Mouse (Mus musculus): ENCODE data around the gene Tmem164.

DNA sequence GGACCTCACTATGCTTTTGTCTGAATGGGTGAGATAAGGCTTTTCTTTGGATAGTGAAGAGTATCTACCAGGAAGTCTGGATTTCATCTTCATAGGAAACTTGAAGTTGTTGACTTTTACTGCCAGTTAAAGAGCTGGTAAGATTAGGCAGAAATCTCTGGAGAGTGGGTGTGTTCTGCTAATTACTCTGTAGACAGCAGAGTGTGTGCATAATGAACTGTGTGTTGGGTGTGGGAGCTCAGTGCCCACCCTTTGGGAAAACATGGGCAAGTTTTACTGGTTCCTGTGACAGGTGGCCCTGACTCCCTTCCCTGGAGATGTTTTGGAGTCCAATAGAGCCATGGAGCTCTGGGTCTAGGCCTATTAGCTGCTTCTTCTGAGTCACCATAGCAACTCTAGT, 27.1 kb downstream of the Tmem164 start:
- TF ChIP-seq SRF (IDR thresholded peaks at IDR 0.05; ENCODE audit: control insufficient read depth, insufficient read length, low read depth) (no peak), POLR2A (IDR thresholded peaks at IDR 0.05; ENCODE audit: insufficient read length, low read depth) (no peak), REST (IDR thresholded peaks at IDR 0.05; ENCODE audit: insufficient read depth, insufficient read length) (no peak), MAX (IDR thresholded peaks at IDR 0.05; ENCODE audit: low read depth) (no peak), E2F4 (IDR thresholded peaks at IDR 0.05; ENCODE audit: insufficient read depth) (no peak)

Measured in myocyte (in vitro differentiated cells).